Mouse (Mus musculus): ENCODE measurements around the gene Zfp609. TPM values are rescaled to one million over a fixed set of nuclear protein-coding genes. Genes with fewer than 3 reads are reported as not detected.

Gene Zfp609
- total RNA-seq, 1 experiment from 2014 or later = 5.8 TPM

GRCm38 (mm10) chr9:65826226-65826587, 1.2 kb downstream of the Zfp609 start:
- ATAC-seq (replicated peaks in 1 of 2; ENCODE audit: insufficient read depth in 1 of 2, low FRiP score in 2 of 2, low TSS enrichment in 1 of 2, low read depth in 1 of 2, poor library complexity in 2 of 2, severe bottlenecking in 2 of 2) = no peak

DNA sequence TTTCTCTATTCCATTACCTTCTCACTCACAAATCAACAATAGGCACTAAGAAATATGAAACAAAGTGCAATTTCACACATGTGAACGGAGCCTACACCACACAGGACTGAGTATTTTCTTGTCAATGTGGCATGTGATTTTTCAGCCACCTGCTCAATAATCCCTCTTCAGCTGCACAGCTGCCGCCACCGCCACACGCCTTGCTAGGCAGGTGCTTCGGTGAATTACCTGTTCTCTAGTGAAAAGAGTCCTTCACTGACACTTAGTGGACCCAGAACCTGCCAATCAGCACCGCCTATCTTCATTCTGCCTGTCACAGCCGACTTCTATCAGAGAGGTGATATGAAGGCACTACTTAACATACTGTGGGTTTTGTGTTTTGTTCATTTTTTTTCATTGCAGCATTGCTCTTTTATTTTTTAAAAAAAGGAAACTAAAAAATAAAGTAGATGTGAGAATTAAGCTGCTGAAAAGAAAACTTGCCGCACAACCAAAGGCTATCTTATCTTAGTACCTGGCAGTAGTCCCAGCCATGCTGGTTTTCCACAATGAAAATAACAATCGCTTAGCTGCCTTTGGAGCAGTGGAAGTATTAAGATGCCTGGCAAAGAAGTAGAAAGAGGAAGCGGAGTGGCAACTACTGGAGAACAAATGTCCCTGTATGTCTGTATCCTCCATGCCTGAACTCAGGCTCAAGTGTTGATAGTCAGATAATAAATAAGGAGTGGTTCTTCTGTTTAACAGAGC, 3.5 kb downstream of the Zfp609 start:
- ATAC-seq (replicated peaks in 1 of 2; ENCODE audit: insufficient read depth in 1 of 2, low FRiP score in 2 of 2, low TSS enrichment in 1 of 2, low read depth in 1 of 2, poor library complexity in 2 of 2, severe bottlenecking in 2 of 2) = no peak

DNA sequence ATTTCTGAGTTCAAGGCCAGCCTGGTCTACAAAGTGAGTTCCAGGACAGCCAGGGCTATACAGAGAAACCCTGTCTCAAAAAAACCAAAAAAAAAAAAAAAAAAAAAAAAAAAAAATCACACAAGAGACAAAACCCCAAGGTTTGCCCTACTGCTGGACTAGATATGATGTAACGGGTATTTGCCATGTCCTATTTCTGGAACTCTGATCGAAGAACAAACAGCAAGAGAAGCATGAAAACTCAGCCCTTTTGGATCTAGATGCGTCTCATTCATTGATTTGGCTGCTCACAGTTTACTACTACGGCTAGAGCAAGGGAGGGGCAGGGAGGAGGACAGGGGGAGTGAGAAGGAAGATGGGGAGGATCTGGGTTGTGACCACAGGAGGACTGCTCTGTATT, 5.4 kb downstream of the Zfp609 start:
- ATAC-seq (replicated peaks in 1 of 2; ENCODE audit: insufficient read depth in 1 of 2, low FRiP score in 2 of 2, low TSS enrichment in 1 of 2, low read depth in 1 of 2, poor library complexity in 2 of 2, severe bottlenecking in 2 of 2) = no peak

DNA sequence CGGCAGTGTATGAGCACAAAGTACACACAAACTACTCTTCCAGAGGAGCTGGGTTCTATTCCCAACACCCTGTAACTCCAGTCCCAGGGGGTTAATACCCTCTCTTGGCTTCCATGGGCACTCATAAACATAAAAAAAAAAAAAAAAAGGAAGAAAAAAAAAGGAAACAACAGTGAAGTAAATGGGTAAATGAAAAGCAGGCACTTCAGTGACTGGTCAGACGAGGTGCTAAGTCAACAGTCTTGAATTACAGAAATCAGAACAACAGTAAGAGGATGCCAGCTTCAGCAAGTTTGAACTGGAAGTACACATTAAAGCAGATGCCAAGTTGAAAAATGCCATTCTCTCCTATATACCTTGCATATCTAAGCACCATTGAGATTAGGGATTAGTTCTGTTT, 7.1 kb downstream of the Zfp609 start:
- no peak for ATAC-seq (replicated peaks in 1 of 2; ENCODE audit: insufficient read depth in 1 of 2, low FRiP score in 2 of 2, low TSS enrichment in 1 of 2, low read depth in 1 of 2, poor library complexity in 2 of 2, severe bottlenecking in 2 of 2)

DNA sequence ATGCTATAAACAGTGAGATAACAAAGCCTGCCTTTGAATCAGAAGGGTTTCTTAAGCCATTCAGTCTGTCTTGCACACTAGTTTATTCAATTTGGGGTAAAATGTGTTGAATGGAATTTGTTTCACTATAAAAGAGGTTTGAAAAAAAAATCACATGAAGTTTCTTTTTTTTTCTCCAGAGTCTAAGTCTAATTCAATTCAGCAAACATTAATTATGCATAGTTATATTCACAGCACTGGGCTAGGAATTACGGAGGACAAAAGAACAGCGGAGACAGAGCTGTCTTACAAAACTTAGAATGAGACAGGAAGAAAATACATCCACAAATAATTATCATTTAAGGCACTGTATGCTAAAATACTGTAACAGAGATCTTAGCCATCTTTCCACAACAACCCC, 9.0 kb downstream of the Zfp609 start:
- no peak for ATAC-seq (replicated peaks in 1 of 2; ENCODE audit: insufficient read depth in 1 of 2, low FRiP score in 2 of 2, low TSS enrichment in 1 of 2, low read depth in 1 of 2, poor library complexity in 2 of 2, severe bottlenecking in 2 of 2)

GRCm38 (mm10) chr9:65812841-65813240, 14.5 kb downstream of the Zfp609 start:
- no peak for ATAC-seq (replicated peaks in 1 of 2; ENCODE audit: insufficient read depth in 1 of 2, low FRiP score in 2 of 2, low TSS enrichment in 1 of 2, low read depth in 1 of 2, poor library complexity in 2 of 2, severe bottlenecking in 2 of 2)

- no peak for ATAC-seq (replicated peaks in 1 of 2; ENCODE audit: insufficient read depth in 1 of 2, low FRiP score in 2 of 2, low TSS enrichment in 1 of 2, low read depth in 1 of 2, poor library complexity in 2 of 2, severe bottlenecking in 2 of 2)
Observed at GRCm38 (mm10) chr9:65811784-65812183, 15.6 kb downstream of the Zfp609 start.

GRCm38 (mm10) chr9:65807818-65808217, 19.5 kb downstream of the Zfp609 start:
- ATAC-seq (replicated peaks in 1 of 2; ENCODE audit: insufficient read depth in 1 of 2, low FRiP score in 2 of 2, low TSS enrichment in 1 of 2, low read depth in 1 of 2, poor library complexity in 2 of 2, severe bottlenecking in 2 of 2) = no peak

DNA sequence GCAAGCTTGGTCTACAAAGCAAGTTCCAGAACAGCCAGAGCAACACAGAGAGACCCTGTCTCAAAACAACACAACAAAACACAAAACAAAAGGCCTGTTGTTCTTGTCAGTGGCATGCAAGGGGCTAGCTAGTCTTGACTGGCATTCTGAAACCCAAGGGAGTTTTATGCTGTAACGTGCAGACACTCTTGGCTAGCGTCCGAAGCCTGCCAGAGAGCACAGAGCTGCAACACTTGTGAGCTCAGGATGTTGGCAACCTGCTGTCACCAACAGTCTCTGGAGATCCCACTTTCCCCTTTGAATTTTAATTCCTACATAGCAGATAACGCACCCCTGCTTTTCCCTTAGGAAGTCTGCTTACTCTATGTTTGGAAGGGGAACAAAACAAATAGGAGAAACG, 20.1 kb downstream of the Zfp609 start:
- ATAC-seq (replicated peaks in 1 of 2; ENCODE audit: insufficient read depth in 1 of 2, low FRiP score in 2 of 2, low TSS enrichment in 1 of 2, low read depth in 1 of 2, poor library complexity in 2 of 2, severe bottlenecking in 2 of 2) = no peak

- no peak for ATAC-seq (replicated peaks in 1 of 2; ENCODE audit: insufficient read depth in 1 of 2, low FRiP score in 2 of 2, low TSS enrichment in 1 of 2, low read depth in 1 of 2, poor library complexity in 2 of 2, severe bottlenecking in 2 of 2)
Observed at GRCm38 (mm10) chr9:65799770-65800169, 27.6 kb downstream of the Zfp609 start.

DNA sequence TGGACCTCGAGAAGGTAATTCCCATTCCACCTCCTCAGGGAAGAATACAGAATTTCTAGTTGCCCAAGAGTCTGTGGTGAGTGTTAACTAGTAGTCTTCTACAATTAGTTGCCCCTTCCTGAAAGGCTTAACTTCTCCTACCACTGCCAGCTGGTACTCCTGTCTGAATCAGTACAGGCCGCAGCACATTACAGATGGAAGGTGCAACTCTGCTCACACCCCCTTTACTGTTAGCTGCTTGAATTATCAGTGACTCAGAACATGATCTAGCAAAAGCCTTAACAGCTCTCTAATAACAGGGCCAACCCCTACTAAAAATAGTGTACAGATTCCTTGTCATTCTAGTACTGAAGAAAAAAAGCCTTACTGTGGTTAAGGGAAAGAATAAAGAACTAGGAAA, 31.7 kb downstream of the Zfp609 start:
- ATAC-seq (replicated peaks in 1 of 2; ENCODE audit: insufficient read depth in 1 of 2, low FRiP score in 2 of 2, low TSS enrichment in 1 of 2, low read depth in 1 of 2, poor library complexity in 2 of 2, severe bottlenecking in 2 of 2) = no peak

DNA sequence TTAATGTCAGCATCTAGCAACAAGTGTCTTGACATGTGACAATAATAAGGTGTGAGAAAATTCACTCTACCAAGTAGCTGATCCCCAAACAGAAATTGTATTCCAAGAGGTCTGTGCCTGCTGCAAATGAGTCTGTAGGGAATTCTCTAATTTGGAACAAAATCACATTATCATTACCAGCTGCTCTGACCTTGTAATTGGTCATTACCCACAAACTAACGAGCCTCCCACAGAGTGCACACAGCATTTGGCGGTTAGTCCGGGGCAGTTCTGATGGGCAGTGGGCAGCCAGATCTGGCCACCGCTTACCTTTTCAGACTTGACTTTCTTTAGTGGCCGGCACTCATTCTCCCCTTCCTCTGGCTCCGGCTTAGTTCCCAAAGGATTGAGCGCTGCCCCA, 33.1 kb downstream of the Zfp609 start:
- ATAC-seq (replicated peaks in 1 of 2; ENCODE audit: insufficient read depth in 1 of 2, low FRiP score in 2 of 2, low TSS enrichment in 1 of 2, low read depth in 1 of 2, poor library complexity in 2 of 2, severe bottlenecking in 2 of 2) = no peak

GRCm38 (mm10) chr9:65793506-65793905, 33.9 kb downstream of the Zfp609 start:
- ATAC-seq (replicated peaks in 1 of 2; ENCODE audit: insufficient read depth in 1 of 2, low FRiP score in 2 of 2, low TSS enrichment in 1 of 2, low read depth in 1 of 2, poor library complexity in 2 of 2, severe bottlenecking in 2 of 2) = no peak

GRCm38 (mm10) chr9:65793086-65793485, 34.3 kb downstream of the Zfp609 start:
- no peak for ATAC-seq (replicated peaks in 1 of 2; ENCODE audit: insufficient read depth in 1 of 2, low FRiP score in 2 of 2, low TSS enrichment in 1 of 2, low read depth in 1 of 2, poor library complexity in 2 of 2, severe bottlenecking in 2 of 2)

DNA sequence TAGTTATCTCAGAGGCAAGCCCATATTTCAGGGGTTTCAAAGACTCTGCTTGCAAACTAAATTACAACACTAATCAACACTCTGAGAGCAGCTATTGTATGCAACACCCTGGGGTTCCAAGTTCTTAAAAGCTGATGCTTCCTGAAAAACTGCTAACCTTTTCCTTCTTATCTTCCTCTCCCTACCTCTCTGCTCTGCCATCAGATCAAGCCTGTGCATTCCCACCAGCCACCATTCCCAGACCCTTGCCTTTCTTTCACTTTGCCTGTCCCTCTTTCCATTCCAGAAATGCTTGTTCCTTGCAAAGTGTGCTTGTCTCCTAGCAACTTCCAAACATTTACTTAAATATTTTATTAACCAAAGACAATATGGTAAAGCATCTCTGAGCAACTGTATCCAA, 35.5 kb downstream of the Zfp609 start:
- no peak for ATAC-seq (replicated peaks in 1 of 2; ENCODE audit: insufficient read depth in 1 of 2, low FRiP score in 2 of 2, low TSS enrichment in 1 of 2, low read depth in 1 of 2, poor library complexity in 2 of 2, severe bottlenecking in 2 of 2)

DNA sequence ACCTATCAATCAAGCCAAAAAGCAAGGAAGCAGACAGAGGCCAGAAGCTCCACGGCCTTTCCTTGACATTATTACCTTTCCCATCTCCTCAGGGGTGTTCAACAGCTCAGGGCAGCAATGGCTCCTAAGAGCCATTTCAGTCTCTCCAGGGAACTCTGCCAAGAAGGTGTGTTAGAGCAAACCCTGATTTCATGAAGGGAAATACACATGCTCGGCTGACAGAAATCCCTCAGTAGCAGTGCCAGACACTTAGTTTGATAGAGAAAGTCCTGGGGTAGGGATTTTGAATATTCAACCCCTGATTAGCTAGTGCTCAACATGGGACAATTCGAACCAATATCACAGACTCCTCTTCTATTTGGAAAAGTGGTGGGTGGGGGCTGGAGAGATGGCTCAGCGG, 36.3 kb downstream of the Zfp609 start:
- no peak for ATAC-seq (replicated peaks in 1 of 2; ENCODE audit: insufficient read depth in 1 of 2, low FRiP score in 2 of 2, low TSS enrichment in 1 of 2, low read depth in 1 of 2, poor library complexity in 2 of 2, severe bottlenecking in 2 of 2)

- no peak for ATAC-seq (replicated peaks in 1 of 2; ENCODE audit: insufficient read depth in 1 of 2, low FRiP score in 2 of 2, low TSS enrichment in 1 of 2, low read depth in 1 of 2, poor library complexity in 2 of 2, severe bottlenecking in 2 of 2)
Observed at GRCm38 (mm10) chr9:65789788-65790187, 37.6 kb downstream of the Zfp609 start.

DNA sequence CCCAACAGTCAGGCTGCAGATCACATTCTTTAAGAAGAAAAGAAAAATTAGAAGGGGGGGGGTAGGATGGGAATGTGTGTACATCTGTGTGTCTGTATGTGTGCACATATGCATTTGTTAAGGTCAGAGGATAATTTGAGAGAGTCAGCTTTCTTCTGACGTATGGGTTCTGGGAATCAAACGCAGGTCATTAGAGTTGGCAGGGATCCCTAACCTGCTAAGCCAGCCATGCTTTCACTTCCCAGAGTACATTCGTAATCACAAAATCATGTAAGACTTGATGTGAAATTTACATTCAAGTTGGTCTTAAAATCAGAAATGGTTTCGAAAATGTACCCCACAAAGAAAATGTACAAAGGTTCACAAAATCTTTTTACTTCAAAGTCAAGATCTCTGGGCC, 38.8 kb downstream of the Zfp609 start:
- ATAC-seq (replicated peaks in 1 of 2; ENCODE audit: insufficient read depth in 1 of 2, low FRiP score in 2 of 2, low TSS enrichment in 1 of 2, low read depth in 1 of 2, poor library complexity in 2 of 2, severe bottlenecking in 2 of 2) = no peak

- ATAC-seq (replicated peaks in 1 of 2; ENCODE audit: insufficient read depth in 1 of 2, low FRiP score in 2 of 2, low TSS enrichment in 1 of 2, low read depth in 1 of 2, poor library complexity in 2 of 2, severe bottlenecking in 2 of 2) = 0 out of 4 replicates have a peak, but pooled peaks of 1 of the 2 experiments have one; percentile 7
Observed at GRCm38 (mm10) chr9:65787829-65788344, 39.5 kb downstream of the Zfp609 start.

Measured in hematopoietic stem cell, adult 5-6 weeks (primary cell).